Mouse (Mus musculus) liver, embryonic 15.5 days (tissue): ENCODE measurements around the gene Rbm3. TPM values are rescaled to one million over a fixed set of nuclear protein-coding genes. Genes with fewer than 3 reads are reported as not detected.
"Not testable (repeated sequence)": the region's sequence is repeated elsewhere in the genome, so short reads cannot be mapped to it uniquely, and the experiment has no call there.

Experiments
- ATAC-seq: fragments of 200-750 bp; cut with Nextera tagmentation; 2 replicates; pipeline ENCODE4 v1.8.0; 2017; ENCODE audit warnings: moderate number of reproducible peaks, mild to moderate bottlenecking, moderate library complexity; ENCODE audit not compliant: insufficient read depth
- H3K27ac ChIP-seq: fragments of 300-500 bp; sonication (generic); replicated peaks from 2 replicates; pipeline ENCODE4 v1.5.1; 2015; ENCODE audit warnings: mild to moderate bottlenecking, inconsistent platforms
- H3K27me3 ChIP-seq: fragments of 300-500 bp; sonication (generic); 2 replicates; pipeline ENCODE4 v1.6.1; 2015; ENCODE audit warnings: mild to moderate bottlenecking, inconsistent platforms
- H3K36me3 ChIP-seq: fragments of 300-500 bp; sonication (generic); replicated peaks from 2 replicates; pipeline ENCODE4 v1.6.1; 2015; ENCODE audit warnings: moderate library complexity, mild to moderate bottlenecking, inconsistent platforms
- H3K4me1 ChIP-seq: fragments of 300-500 bp; sonication (generic); replicated peaks from 2 replicates; pipeline ENCODE4 v1.6.1; 2015; ENCODE audit warnings: inconsistent platforms
- H3K4me2 ChIP-seq: fragments of 300-500 bp; sonication (generic); 2 replicates; pipeline ENCODE4 v1.6.1; 2015; ENCODE audit warnings: moderate library complexity, mild to moderate bottlenecking, inconsistent platforms
- H3K4me3 ChIP-seq: fragments of 300-500 bp; sonication (generic); replicated peaks from 2 replicates; pipeline ENCODE4 v1.5.1; 2015; ENCODE audit warnings: mild to moderate bottlenecking, inconsistent platforms
- H3K9ac ChIP-seq: fragments of 300-500 bp; sonication (generic); 2 replicates; pipeline ENCODE4 v1.6.1; 2015; ENCODE audit warnings: moderate library complexity, mild to moderate bottlenecking, inconsistent platforms
- H3K9me3 ChIP-seq: fragments of 300-500 bp; sonication (generic); replicated peaks from 2 replicates; pipeline ENCODE4 v1.6.1; 2016; ENCODE audit warnings: inconsistent platforms
- WGBS: fragments of 180-500 bp; shearing (Covaris S2); methylation state at CpG from one replicate; pipeline ENCODE4 v1.1.7; 2015; ENCODE audit warnings: mixed read lengths; ENCODE audit not compliant: insufficient replicate concordance; 5-methylcytosine and 5-hydroxymethylcytosine counted together
- polyA plus RNA-seq: library from polyadenylated mRNA; unstranded; fragments of >200 nt; fragmentation: Nextera tagmentation; extraction: Ambion mirVana; gene quantifications from 2 replicates; pipeline ENCODE4 v1.2.1, GENCODE M21; 2015

Rbm3 gene
- polyA plus RNA-seq, 1 experiment from 2014 or later = 253 TPM

GRCm38 (mm10) chrX:8125235-8125634 is 20.4 kb downstream of the Rbm3 start:
- no peaks in the 10 kb centered on the region for H3K27me3 ChIP-seq
- no peak for ATAC-seq
- H3K36me3 ChIP-seq = peaks cover 39% of the 10 kb centered on the region
- no peaks in the 10 kb centered on the region for H3K9me3 ChIP-seq
- 71% methylated on average over 7 of the region's 7 CpGs for WGBS
- no peak overlapping the region for H3K4me3 ChIP-seq
- H3K4me1 ChIP-seq = no peaks in the 10 kb centered on the region
- no peak overlapping the region for H3K9ac ChIP-seq
- H3K27ac ChIP-seq = no peak overlapping the region
- H3K4me2 ChIP-seq = no peak overlapping the region

- no peaks in the 10 kb centered on the region for H3K4me1 ChIP-seq
- no peak for ATAC-seq
- H3K36me3 ChIP-seq = peaks cover 29% of the 10 kb centered on the region
- 65% methylated on average over 6 of the region's 6 CpGs for WGBS
- no peak overlapping the region for H3K9ac ChIP-seq
- H3K4me2 ChIP-seq = no peak overlapping the region
- no peak overlapping the region for H3K27ac ChIP-seq
- no peaks in the 10 kb centered on the region for H3K27me3 ChIP-seq
- no peaks in the 10 kb centered on the region for H3K9me3 ChIP-seq
- H3K4me3 ChIP-seq = no peak overlapping the region
Measured at GRCm38 (mm10) chrX:8123821-8124470, 21.7 kb downstream of the Rbm3 start.

- Histone ChIP-seq H3K27ac (no peak overlapping the region), H3K4me1 (peaks cover 3% of the 10 kb centered on the region; the same call in 1 of the 2 replicates), H3K4me3 (no peak overlapping the region), H3K4me2 (no peak overlapping the region), H3K36me3 (no peaks in the 10 kb centered on the region), H3K9me3 (no peaks in the 10 kb centered on the region), H3K27me3 (no peaks in the 10 kb centered on the region), H3K9ac (no peak overlapping the region)
- no peak for ATAC-seq
Measured at GRCm38 (mm10) chrX:8117264-8117663, 28.4 kb downstream of the Rbm3 start.

- WGBS = 59% methylated on average over 4 of the region's 4 CpGs
- H3K27ac ChIP-seq = no peak overlapping the region
- H3K9ac ChIP-seq = no peak overlapping the region
- H3K36me3 ChIP-seq = no peaks in the 10 kb centered on the region
- H3K4me1 ChIP-seq = peaks cover 3% of the 10 kb centered on the region; the same call in 1 of the 2 replicates
- no peak overlapping the region for H3K4me2 ChIP-seq
- ATAC-seq = no peak
- no peaks in the 10 kb centered on the region for H3K27me3 ChIP-seq
- no peaks in the 10 kb centered on the region for H3K9me3 ChIP-seq
- H3K4me3 ChIP-seq = no peak overlapping the region
Measured at GRCm38 (mm10) chrX:8115275-8115674, 30.4 kb downstream of the Rbm3 start.

- Histone ChIP-seq H3K27ac (no peak overlapping the region), H3K27me3 (no peaks in the 10 kb centered on the region), H3K9me3 (no peaks in the 10 kb centered on the region), H3K4me1 (peaks cover 25% of the 10 kb centered on the region), H3K36me3 (no peaks in the 10 kb centered on the region), H3K4me3 (no peak overlapping the region), H3K9ac (no peak overlapping the region), H3K4me2 (no peak overlapping the region)
- WGBS = 78% methylated on average over 3 of the region's 3 CpGs
- no peak for ATAC-seq
Measured at GRCm38 (mm10) chrX:8105019-8105418, 40.7 kb downstream of the Rbm3 start.

- H3K27me3 ChIP-seq = no peaks in the 10 kb centered on the region
- H3K36me3 ChIP-seq = no peaks in the 10 kb centered on the region
- peak overlapping the region; percentile 81 for H3K27ac ChIP-seq
- ATAC-seq = peak; percentile 89
- WGBS = 25% methylated on average over 7 of the region's 7 CpGs
- H3K9ac ChIP-seq = no peak overlapping the region
- H3K4me3 ChIP-seq = no peak overlapping the region
- peaks cover 34% of the 10 kb centered on the region for H3K4me1 ChIP-seq
- no peaks in the 10 kb centered on the region for H3K9me3 ChIP-seq
- peak overlapping the region; percentile 45 for H3K4me2 ChIP-seq
Measured at GRCm38 (mm10) chrX:8102213-8102668, 43.4 kb downstream of the Rbm3 start.

- H3K9me3 ChIP-seq = no peaks in the 10 kb centered on the region
- no peaks in the 10 kb centered on the region for H3K36me3 ChIP-seq
- H3K27me3 ChIP-seq = no peaks in the 10 kb centered on the region
- ATAC-seq = no peak
- WGBS = 33% methylated on average over 3 of the region's 3 CpGs
- peaks cover 34% of the 10 kb centered on the region for H3K4me1 ChIP-seq
- no peak overlapping the region for H3K27ac ChIP-seq
- H3K9ac ChIP-seq = no peak overlapping the region
- H3K4me2 ChIP-seq = no peak overlapping the region
- H3K4me3 ChIP-seq = no peak overlapping the region
Measured at GRCm38 (mm10) chrX:8101017-8101416, 44.7 kb downstream of the Rbm3 start.

GRCm38 (mm10) chrX:8099435-8099834 is 46.2 kb downstream of the Rbm3 start:
- Histone ChIP-seq H3K27me3 (no peaks in the 10 kb centered on the region), H3K9me3 (no peaks in the 10 kb centered on the region), H3K36me3 (no peaks in the 10 kb centered on the region), H3K4me2 (no peak overlapping the region), H3K4me1 (peaks cover 41% of the 10 kb centered on the region), H3K9ac (no peak overlapping the region), H3K27ac (peak overlapping the region; percentile 45; the same call in 1 of the 2 replicates), H3K4me3 (no peak overlapping the region)
- ATAC-seq = no peak
- WGBS = 13% methylated on average over 4 of the region's 4 CpGs

- Histone ChIP-seq H3K27me3 (no peaks in the 10 kb centered on the region), H3K27ac (peak overlapping the region; percentile 79), H3K9ac (no peak overlapping the region), H3K4me1 (peaks cover 34% of the 10 kb centered on the region), H3K4me3 (peak overlapping the region; percentile 47), H3K4me2 (peak overlapping the region; percentile 55), H3K36me3 (no peaks in the 10 kb centered on the region), H3K9me3 (no peaks in the 10 kb centered on the region)
- peak; percentile 92 for ATAC-seq
- WGBS = 18% methylated on average over 19 of the region's 19 CpGs
Measured at GRCm38 (mm10) chrX:8096787-8097242, 48.9 kb downstream of the Rbm3 start.

- H3K9ac ChIP-seq = not testable (repeated sequence)
- ATAC-seq = peak; percentile 87
- H3K27ac ChIP-seq = 0 out of 2 replicates have a peak overlapping the region, but pooled peaks have one; percentile 62
Measured at GRCm38 (mm10) chrX:8096068-8096786, 49.5 kb downstream of the Rbm3 start.

GRCm38 (mm10) chrX:8095546-8095945 is 50.1 kb downstream of the Rbm3 start:
- Histone ChIP-seq H3K4me1 (peaks cover 23% of the 10 kb centered on the region), H3K9ac (no peak overlapping the region), H3K9me3 (no peaks in the 10 kb centered on the region), H3K4me2 (peak overlapping the region; percentile 52), H3K27ac (0 out of 2 replicates have a peak overlapping the region, but pooled peaks have one; percentile 8), H3K36me3 (no peaks in the 10 kb centered on the region), H3K27me3 (no peaks in the 10 kb centered on the region), H3K4me3 (peak overlapping the region; percentile 45)
- 54% methylated on average over 10 of the region's 10 CpGs for WGBS
- ATAC-seq = no peak

More at GRCm38 (mm10) chrX:8096068-8096786, 49.5 kb downstream of the Rbm3 start:
- peak overlapping the region; percentile 45 for H3K4me3 ChIP-seq
- H3K36me3 ChIP-seq, H3K9me3 ChIP-seq, H3K27me3 ChIP-seq: not testable (repeated sequence)
- 7% methylated on average over 21 of the region's 48 CpGs for WGBS
- peak overlapping the region; percentile 52 for H3K4me2 ChIP-seq
- peaks cover 28% of the 10 kb centered on the region for H3K4me1 ChIP-seq
